Mouse (Mus musculus): Measurements from ENCODE around the gene Edc4.
A peak's percentile ranks its signal among the peaks of the same experiment; 100 is the strongest.

Edc4 gene

GRCm38 (mm10) chr8:105858495-105858894 lies 22.2 kb upstream of the Edc4 start:
- TF ChIP-seq GATA4 (IDR thresholded peaks at IDR 0.05; ENCODE audit: insufficient replicate concordance, low read length) = no peak

DNA sequence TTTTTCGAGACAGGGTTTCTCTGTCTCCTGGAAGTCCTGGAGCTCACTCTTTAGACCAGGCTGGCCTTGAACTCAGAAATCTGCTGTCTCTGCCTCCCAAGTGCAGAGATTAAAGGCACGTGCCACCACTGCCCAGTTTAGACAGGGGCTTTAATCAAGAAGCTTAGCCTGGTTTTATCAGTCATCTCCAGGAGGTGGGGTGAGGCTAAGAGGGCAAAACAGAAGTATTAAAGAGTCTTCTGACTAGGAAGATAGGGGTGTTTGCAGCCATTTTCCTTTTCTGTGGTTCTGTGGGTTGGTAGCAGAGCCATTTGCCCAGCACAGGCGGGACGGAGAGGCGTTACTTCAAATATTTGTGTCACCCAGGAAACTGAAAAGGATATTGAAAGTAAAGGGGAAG lies 21.4 kb upstream of the Edc4 start:
- no peak for TF ChIP-seq GATA4 (IDR thresholded peaks at IDR 0.05; ENCODE audit: insufficient replicate concordance, low read length)

GRCm38 (mm10) chr8:105860143-105860981 lies 20.3 kb upstream of the Edc4 start, which contains the start of gene Nutf2:
Gene Nutf2, plus strand, starts transcription at chr8:105860580.
- peak; percentile 7; the same call in 1 of the 2 replicates for TF ChIP-seq GATA4 (IDR thresholded peaks at IDR 0.05; ENCODE audit: insufficient replicate concordance, low read length)

GRCm38 (mm10) chr8:105861951-105862350 lies 18.7 kb upstream of the Edc4 start:
- no peak for TF ChIP-seq GATA4 (IDR thresholded peaks at IDR 0.05; ENCODE audit: insufficient replicate concordance, low read length)

- TF ChIP-seq GATA4 (IDR thresholded peaks at IDR 0.05; ENCODE audit: insufficient replicate concordance, low read length) = no peak
Measured at GRCm38 (mm10) chr8:105866364-105867029, 14.2 kb upstream of the Edc4 start.

GRCm38 (mm10) chr8:105874301-105874700 lies 6.4 kb upstream of the Edc4 start:
- no peak for TF ChIP-seq GATA4 (IDR thresholded peaks at IDR 0.05; ENCODE audit: insufficient replicate concordance, low read length)

DNA sequence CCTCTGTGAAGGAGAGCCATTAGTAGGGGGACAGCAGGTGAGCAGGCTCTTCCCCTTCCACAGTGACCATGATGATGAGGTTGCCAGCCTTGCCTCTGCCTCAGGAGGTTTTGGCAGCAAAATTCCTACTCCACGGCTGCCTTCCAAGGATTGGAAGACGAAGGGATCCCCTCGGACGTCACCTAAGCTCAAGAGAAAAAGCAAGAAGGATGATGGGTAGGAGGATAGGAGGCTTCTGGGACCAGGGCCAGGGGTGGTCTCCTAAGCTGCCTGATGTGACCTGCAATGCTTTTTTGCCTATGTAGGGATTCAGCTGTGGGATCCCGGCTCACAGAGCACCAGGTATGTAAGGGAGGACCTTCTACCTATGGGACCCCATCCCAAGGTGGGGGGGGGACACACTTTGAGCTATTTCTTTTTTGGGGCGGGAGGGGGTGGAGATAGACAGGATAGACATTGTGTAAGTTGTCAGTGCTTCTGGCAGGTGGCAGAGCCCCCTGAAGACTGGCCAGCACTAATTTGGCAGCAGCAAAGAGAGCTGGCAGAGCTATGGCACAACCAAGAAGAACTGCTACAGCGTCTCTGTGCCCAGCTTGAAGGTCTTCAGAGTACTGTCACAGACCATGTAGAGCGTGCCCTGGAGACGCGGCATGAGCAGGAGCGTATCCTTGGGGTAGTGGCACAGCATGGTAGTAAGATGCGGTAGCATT lies 9.2 kb downstream of the Edc4 start:
- TF ChIP-seq GATA4 (IDR thresholded peaks at IDR 0.05; ENCODE audit: insufficient replicate concordance, low read length) = no peak

- no peak for TF ChIP-seq GATA4 (IDR thresholded peaks at IDR 0.05; ENCODE audit: insufficient replicate concordance, low read length)
Measured at GRCm38 (mm10) chr8:105890870-105891269, 10.2 kb downstream of the Edc4 start.

DNA sequence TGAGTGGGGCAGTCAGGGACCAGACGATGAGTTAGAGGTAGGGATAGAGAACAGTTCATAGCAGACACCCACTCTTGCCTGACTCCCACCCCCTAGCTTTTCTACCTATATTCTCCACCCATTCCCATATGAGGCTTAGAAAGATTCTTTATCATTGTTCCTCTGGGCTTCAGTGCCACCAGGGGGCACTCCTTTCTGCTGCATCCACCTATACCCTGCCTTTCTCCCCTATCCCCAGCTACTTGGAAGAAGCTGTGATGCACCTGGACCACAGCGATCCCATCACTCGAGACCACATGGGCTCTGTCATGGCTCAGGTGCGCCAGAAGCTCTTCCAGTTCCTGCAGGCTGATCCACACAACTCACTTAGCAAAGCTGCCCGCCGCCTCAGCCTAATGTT lies 11.8 kb downstream of the Edc4 start:
- no peak for TF ChIP-seq GATA4 (IDR thresholded peaks at IDR 0.05; ENCODE audit: insufficient replicate concordance, low read length)

- no peak for TF ChIP-seq GATA4 (IDR thresholded peaks at IDR 0.05; ENCODE audit: insufficient replicate concordance, low read length)
Measured at GRCm38 (mm10) chr8:105893339-105893738, 12.7 kb downstream of the Edc4 start, which contains the start of gene Nrn1l. Gene Nrn1l, plus strand, starts transcription at chr8:105893567.

- no peak for TF ChIP-seq GATA4 (IDR thresholded peaks at IDR 0.05; ENCODE audit: insufficient replicate concordance, low read length)
Measured at GRCm38 (mm10) chr8:105897801-105898480, 17.3 kb downstream of the Edc4 start.

DNA sequence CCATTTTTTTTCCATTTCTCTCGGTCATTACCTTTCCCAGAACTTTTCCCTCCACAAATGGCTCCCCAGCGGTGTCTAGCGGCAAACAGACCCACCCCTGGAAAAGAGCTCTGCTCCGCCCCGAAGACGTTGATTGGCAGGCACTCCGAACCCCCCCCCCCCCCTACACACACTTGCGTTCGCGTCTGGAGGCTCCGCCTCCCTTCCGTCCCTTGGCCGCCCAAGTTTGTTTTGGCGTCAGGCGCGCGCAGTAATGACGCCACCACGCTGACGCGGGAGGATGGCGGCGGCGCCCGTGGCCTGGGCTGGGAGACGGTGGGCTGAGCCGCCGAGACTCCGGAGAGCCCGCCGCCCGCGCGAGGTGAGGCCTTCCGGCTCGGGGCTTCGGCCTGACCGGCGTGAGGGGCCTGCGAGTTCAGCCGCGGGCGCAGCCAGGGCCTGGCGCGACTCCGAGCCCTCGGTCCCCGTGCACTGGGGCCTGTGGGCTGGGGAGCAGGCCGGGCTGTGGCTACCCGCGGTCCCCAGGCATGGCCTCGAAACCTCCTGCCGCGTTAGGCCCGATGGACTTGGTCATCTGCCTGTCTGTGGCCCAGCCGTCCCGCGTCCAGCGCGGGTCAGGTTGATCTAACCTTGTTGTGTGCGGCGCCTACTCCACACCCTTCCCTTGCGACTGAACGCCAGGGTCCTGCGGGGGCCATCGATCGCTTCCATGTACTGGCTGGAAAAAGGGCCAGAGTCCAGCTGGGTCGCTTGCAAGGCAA lies 19.7 kb downstream of the Edc4 start, which contains the start of gene Pskh1:
Pskh1 (plus strand) TSS at position 262 of the 761 bp plus-strand sequence.
- TF ChIP-seq GATA4 (IDR thresholded peaks at IDR 0.05; ENCODE audit: insufficient replicate concordance, low read length) = no peak

GRCm38 (mm10) chr8:105900941-105901616 lies 20.4 kb downstream of the Edc4 start:
- no peak for TF ChIP-seq GATA4 (IDR thresholded peaks at IDR 0.05; ENCODE audit: insufficient replicate concordance, low read length)

DNA sequence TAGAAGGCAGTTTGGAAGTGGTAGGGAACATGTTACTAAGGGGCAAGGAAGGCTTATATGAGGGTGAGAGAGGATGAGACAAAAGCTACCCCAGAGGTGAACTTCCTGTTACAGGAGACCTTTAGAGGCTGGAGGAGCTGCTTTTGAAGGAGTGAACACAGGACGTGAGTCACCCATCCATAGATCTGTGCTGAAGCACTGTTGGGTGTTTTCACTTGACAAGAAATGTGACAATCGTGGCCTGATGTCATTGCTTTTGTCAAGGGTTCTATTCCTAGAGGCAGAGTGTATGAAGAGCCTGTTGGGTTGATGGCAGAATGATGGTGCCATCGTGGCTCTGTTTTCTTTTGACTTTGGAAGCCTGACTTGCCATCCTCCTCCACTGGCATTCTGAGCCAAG lies 38.7 kb downstream of the Edc4 start:
- no peak for TF ChIP-seq GATA4 (IDR thresholded peaks at IDR 0.05; ENCODE audit: insufficient replicate concordance, low read length)

Data from liver, adult (tissue).